Comparison of ENCODE assay signal across 15 mouse cellular contexts in the genomic region with DNA sequence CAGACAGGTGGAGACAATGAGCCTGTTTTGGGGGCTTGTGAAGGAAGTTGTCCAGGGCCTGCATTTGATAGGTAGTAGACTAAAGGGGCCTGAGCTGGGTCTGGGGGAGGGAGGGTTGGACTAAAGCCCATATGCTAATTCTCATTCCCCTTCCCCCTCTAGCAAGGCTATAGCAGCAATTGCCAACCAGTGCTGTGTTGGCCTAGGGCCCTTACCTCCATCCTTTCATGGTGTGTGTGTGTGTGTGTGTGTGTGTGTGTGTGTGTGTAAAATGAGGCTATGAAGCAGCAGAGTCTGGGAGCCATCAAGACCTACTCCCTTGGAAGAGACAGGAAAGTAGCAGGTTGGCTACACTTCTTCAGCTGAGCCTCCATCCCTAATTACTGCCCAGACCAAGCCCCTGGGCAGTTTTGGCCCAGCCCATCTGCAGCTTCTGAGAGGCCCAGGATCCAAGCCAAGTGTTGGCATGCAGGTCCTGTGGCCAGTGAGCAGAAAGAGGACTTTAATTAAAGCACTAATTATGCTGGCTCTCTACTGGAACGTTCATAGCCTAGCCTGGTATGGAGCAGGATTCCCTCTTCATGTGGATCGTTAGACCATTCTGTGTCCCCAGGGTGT.
A peak's percentile ranks its signal among the peaks of the same experiment; 100 is the strongest.
DNase-seq lines count a peak whose midpoint lies in the region; ATAC-seq and TF ChIP-seq lines count a peak whose summit lies in the region.
"Had no signal": no experiment of that assay in that cellular context is flagged by ENCODE, and none has a peak within 500 bp of the region (broad histone marks: within the 10 kb centered on the region; RNA-seq: fewer than 3 reads in every experiment).

No protein-coding gene starts in this region.

- WGBS in forebrain, embryonic 12.5 days: 63% methylated on average over 2 of the region's 2 CpGs
- WGBS in forebrain, embryonic 11.5 days: 58% methylated on average over 2 of the region's 2 CpGs
- 38% methylated on average over 2 of the region's 2 CpGs for WGBS in hindbrain, postnatal 0 days
- WGBS in midbrain, postnatal 0 days: 51% methylated on average over 2 of the region's 2 CpGs

- no peak overlapping the region for H3K4me2 ChIP-seq in forebrain, embryonic 12.5 days
- H3K4me2 ChIP-seq in forebrain, embryonic 11.5 days (ENCODE audit: low read depth, low read length, severe bottlenecking): no peak overlapping the region
- H3K4me2 ChIP-seq in hindbrain, postnatal 0 days (ENCODE audit: low read depth, low read length): no peak overlapping the region
- H3K4me2 ChIP-seq in midbrain, postnatal 0 days (ENCODE audit: low read depth, low read length, poor library complexity, severe bottlenecking): no peak overlapping the region
- H3K4me2 ChIP-seq: heart, embryonic 15.5 days; liver, embryonic 12.5 days had no signal

- no peaks in the 10 kb centered on the region for H3K4me1 ChIP-seq in forebrain, embryonic 12.5 days
- no peaks in the 10 kb centered on the region for H3K4me1 ChIP-seq in forebrain, embryonic 11.5 days (replicated peaks; ENCODE audit: control insufficient read depth, insufficient read depth, low read length)
- H3K4me1 ChIP-seq in hindbrain, postnatal 0 days (ENCODE audit: insufficient read depth, low read length): 0 out of 2 replicates have a peak, but pooled peaks cover 4% of the 10 kb centered on the region
- H3K4me1 ChIP-seq in midbrain, postnatal 0 days (ENCODE audit: insufficient read depth, low read length): no peaks in the 10 kb centered on the region
- H3K4me1 ChIP-seq: heart, embryonic 15.5 days; liver, embryonic 12.5 days had no signal

- H3K9me3 ChIP-seq in forebrain, embryonic 12.5 days: no peaks in the 10 kb centered on the region
- no peaks in the 10 kb centered on the region for H3K9me3 ChIP-seq in forebrain, embryonic 11.5 days (ENCODE audit: control insufficient read depth, low read length)
- H3K9me3 ChIP-seq in hindbrain, postnatal 0 days (ENCODE audit: low read length): 0 out of 2 replicates have a peak, but pooled peaks cover 2% of the 10 kb centered on the region
- 0 out of 2 replicates have a peak, but pooled peaks cover 6% of the 10 kb centered on the region for H3K9me3 ChIP-seq in midbrain, postnatal 0 days (ENCODE audit: low read length)
- H3K9me3 ChIP-seq: heart, embryonic 15.5 days had no signal

- no peak overlapping the region for H3K27ac ChIP-seq in forebrain, embryonic 12.5 days
- H3K27ac ChIP-seq in forebrain, embryonic 11.5 days (ENCODE audit: low read depth, low read length): no peak overlapping the region
- H3K27ac ChIP-seq in hindbrain, postnatal 0 days: no peak overlapping the region
- no peak overlapping the region for H3K27ac ChIP-seq in midbrain, postnatal 0 days (ENCODE audit: low read depth, low read length)
- H3K27ac ChIP-seq: heart, embryonic 15.5 days; liver, embryonic 12.5 days; stomach, postnatal 0 days had no signal

- no peaks in the 10 kb centered on the region for H3K36me3 ChIP-seq in forebrain, embryonic 12.5 days (replicated peaks)
- no peaks in the 10 kb centered on the region for H3K36me3 ChIP-seq in forebrain, embryonic 11.5 days (ENCODE audit: control insufficient read depth, insufficient read depth, low read length)
- no peaks in the 10 kb centered on the region for H3K36me3 ChIP-seq in hindbrain, postnatal 0 days (ENCODE audit: insufficient read depth, low read length)
- H3K36me3 ChIP-seq in midbrain, postnatal 0 days (ENCODE audit: insufficient read depth, low read length): no peaks in the 10 kb centered on the region
- H3K36me3 ChIP-seq: heart, embryonic 15.5 days; liver, embryonic 12.5 days had no signal

- no peaks in the 10 kb centered on the region for H3K27me3 ChIP-seq in forebrain, embryonic 12.5 days
- no peaks in the 10 kb centered on the region for H3K27me3 ChIP-seq in forebrain, embryonic 11.5 days (ENCODE audit: control insufficient read depth, insufficient read depth, low read length)
- no peaks in the 10 kb centered on the region for H3K27me3 ChIP-seq in hindbrain, postnatal 0 days (ENCODE audit: insufficient read depth, low read length)
- no peaks in the 10 kb centered on the region for H3K27me3 ChIP-seq in midbrain, postnatal 0 days (ENCODE audit: insufficient read depth, low read length)
- H3K27me3 ChIP-seq: heart, embryonic 15.5 days; liver, embryonic 12.5 days had no signal

- ATAC-seq in forebrain, embryonic 12.5 days (ENCODE audit: low FRiP score): peak; percentile 46; the same call in 1 of the 2 replicates
- no peak for ATAC-seq in forebrain, embryonic 11.5 days (replicated peaks; ENCODE audit: low FRiP score)
- peak; percentile 88 for ATAC-seq in hindbrain, postnatal 0 days
- ATAC-seq in midbrain, postnatal 0 days (ENCODE audit: low FRiP score): no peak
- ATAC-seq in inflammation-experienced regulatory T-cells, adult 6 months: no peak
- ATAC-seq: intestine, embryonic 16.5 days; liver, embryonic 12.5 days had no signal

- no peak for DNase-seq in forebrain, embryonic 11.5 days (ENCODE audit: low spot score)
- DNase-seq in brain, embryonic 14.5 days (ENCODE audit: low read depth): peak; percentile 96
- peak; percentile 88 for DNase-seq in hindbrain, postnatal 0 days (ENCODE audit: low spot score)
- peak; percentile 90 for DNase-seq in midbrain, postnatal 0 days (ENCODE audit: low spot score)
- DNase-seq in kidney, adult 18-20 months: no peak
- DNase-seq in testis, postnatal 10 days (ENCODE audit: low spot score): no peak
- DNase-seq: gastrocnemius, postnatal 14 days; lung, postnatal 4 days had no signal

- no peak for TF ChIP-seq POLR2A in brain, embryonic 14.5 days (IDR thresholded peaks at IDR 0.05; ENCODE audit: borderline replicate concordance, extremely low read depth, insufficient read depth, insufficient read length, poor library complexity, severe bottlenecking)

- no peak overlapping the region for H3K4me3 ChIP-seq in forebrain, embryonic 12.5 days (replicated peaks)
- H3K4me3 ChIP-seq in forebrain, embryonic 11.5 days (ENCODE audit: low read depth, low read length): no peak overlapping the region
- H3K4me3 ChIP-seq in hindbrain, postnatal 0 days (ENCODE audit: low read length): no peak overlapping the region
- H3K4me3 ChIP-seq in midbrain, postnatal 0 days (ENCODE audit: low read depth, low read length): no peak overlapping the region
- H3K4me3 ChIP-seq: heart, embryonic 15.5 days; liver, embryonic 12.5 days; myocyte had no signal

- no peak overlapping the region for H3K9ac ChIP-seq in forebrain, embryonic 12.5 days
- no peak overlapping the region for H3K9ac ChIP-seq in forebrain, embryonic 11.5 days (ENCODE audit: low read length)
- H3K9ac ChIP-seq in hindbrain, postnatal 0 days (replicated peaks; ENCODE audit: low read length): no peak overlapping the region
- no peak overlapping the region for H3K9ac ChIP-seq in midbrain, postnatal 0 days (replicated peaks; ENCODE audit: low read length, poor library complexity, severe bottlenecking)
- H3K9ac ChIP-seq: heart, embryonic 15.5 days; liver, embryonic 12.5 days had no signal

- no peak for TF ChIP-seq CTCF in brain, embryonic 14.5 days (IDR thresholded peaks at IDR 0.05; ENCODE audit: borderline replicate concordance, extremely low read depth, insufficient read depth, insufficient read length)
- no peak for TF ChIP-seq CTCF in hindbrain, postnatal 0 days (IDR thresholded peaks at IDR 0.05; ENCODE audit: low read depth)
- no peak for TF ChIP-seq CTCF in midbrain, postnatal 0 days (IDR thresholded peaks at IDR 0.05)

Comparison
In these comparisons a context has a peak if more than half of its experiments do, and no peak if none do; other contexts are left out.
1. ATAC-seq: peak in forebrain, embryonic 12.5 days (single experiment) and hindbrain, postnatal 0 days (single experiment); none in forebrain, embryonic 11.5 days (single experiment), midbrain, postnatal 0 days (single experiment) and inflammation-experienced regulatory T-cells, adult 6 months (single experiment).
2. DNase-seq: peak in brain, embryonic 14.5 days (single experiment), hindbrain, postnatal 0 days (single experiment) and midbrain, postnatal 0 days (single experiment); none in forebrain, embryonic 11.5 days (single experiment), kidney, adult 18-20 months (single experiment) and testis, postnatal 10 days (single experiment).